Mouse (Mus musculus): ENCODE measurements at regions not wholly inside any gene's neighbourhood (a gene's known extent, or its start where the extent isn't known, plus 50 kb on each side); places are given as distances from the start of the nearest gene placed in this dataset.
A peak's percentile ranks its signal among the peaks of the same experiment; 100 is the strongest.

DNA sequence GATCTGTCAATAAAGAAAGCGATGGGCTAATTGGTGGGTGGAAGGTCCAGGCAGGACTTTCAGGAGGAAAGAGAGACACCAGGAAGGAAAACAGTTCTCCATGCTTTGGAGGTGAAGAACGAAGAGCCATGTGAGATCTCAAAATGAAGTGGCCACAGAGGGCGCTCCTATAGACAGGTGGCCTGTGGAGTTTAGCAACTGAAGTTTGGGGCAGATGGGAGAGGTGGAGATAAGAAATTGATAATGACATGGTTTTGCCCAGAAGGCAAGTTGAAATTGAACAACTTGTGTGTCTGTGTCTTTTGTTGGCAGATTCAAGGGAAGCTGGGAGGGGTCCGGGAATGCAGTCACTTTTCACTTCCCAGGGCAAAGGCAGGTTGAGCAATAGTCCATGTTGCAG is 170.2 kb upstream of the P2ry1 start:
- no peak overlapping the region for H3K4me3 ChIP-seq
- no peaks in the 10 kb centered on the region for H3K36me3 ChIP-seq (ENCODE audit: control insufficient read depth, insufficient read depth, low read length)
- no peak overlapping the region for H3K9ac ChIP-seq (ENCODE audit: low read depth, low read length)
- no peaks in the 10 kb centered on the region for H3K27me3 ChIP-seq (ENCODE audit: control insufficient read depth, insufficient read depth, low read length)
- H3K79me2 ChIP-seq (replicated peaks; ENCODE audit: control insufficient read depth, insufficient read depth, low read length): no peaks in the 10 kb centered on the region
- no peak overlapping the region for H3K27ac ChIP-seq
- no peak for TF ChIP-seq EP300 (IDR thresholded peaks at IDR 0.05; ENCODE audit: insufficient read depth, low read depth, low read length)
- no peak for TF ChIP-seq POLR2A (IDR thresholded peaks at IDR 0.05; ENCODE audit: insufficient read depth, low read depth, low read length)
- TF ChIP-seq CTCF (IDR thresholded peaks at IDR 0.05): no peak
- intact Hi-C loops (cut with DNase I): no loop called here
- no peaks in the 10 kb centered on the region for H3K4me1 ChIP-seq (ENCODE audit: control insufficient read depth, insufficient read depth, low read length)
- WGBS: 80% methylated on average over 4 of the region's 4 CpGs
- no peak for DNase-seq

DNA sequence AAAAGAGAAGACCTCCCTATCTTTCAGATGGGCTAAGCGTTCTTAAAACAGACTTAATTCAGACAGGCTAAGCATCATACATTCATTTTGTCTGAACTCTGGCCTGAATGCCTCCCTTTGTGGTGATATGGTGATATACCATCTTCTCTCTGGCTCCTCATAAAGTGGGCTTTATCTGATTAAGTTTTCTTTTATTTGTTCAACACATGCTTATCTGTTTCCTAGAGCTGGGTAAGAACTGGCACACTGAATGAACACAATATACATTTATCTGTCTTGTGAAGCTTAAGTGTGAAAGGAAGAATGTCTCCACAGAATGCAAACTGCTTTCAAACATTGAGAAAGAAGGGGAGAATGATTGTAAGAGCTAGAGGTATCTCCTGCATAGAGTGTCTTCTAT is 160.7 kb upstream of the P2ry1 start:
- intact Hi-C loops (cut with DNase I): no loop called here
- Histone ChIP-seq H3K79me2 (replicated peaks; ENCODE audit: control insufficient read depth, insufficient read depth, low read length) (no peaks in the 10 kb centered on the region), H3K4me3 (no peak overlapping the region), H3K27ac (no peak overlapping the region), H3K36me3 (ENCODE audit: control insufficient read depth, insufficient read depth, low read length) (no peaks in the 10 kb centered on the region), H3K27me3 (ENCODE audit: control insufficient read depth, insufficient read depth, low read length) (no peaks in the 10 kb centered on the region), H3K4me1 (ENCODE audit: control insufficient read depth, insufficient read depth, low read length) (no peaks in the 10 kb centered on the region), H3K9ac (ENCODE audit: low read depth, low read length) (no peak overlapping the region)
- no peak for TF ChIP-seq POLR2A (IDR thresholded peaks at IDR 0.05; ENCODE audit: insufficient read depth, low read depth, low read length)
- no peak for TF ChIP-seq CTCF (IDR thresholded peaks at IDR 0.05)
- TF ChIP-seq EP300 (IDR thresholded peaks at IDR 0.05; ENCODE audit: insufficient read depth, low read depth, low read length): no peak
- DNase-seq: no peak
- WGBS: 94% methylated on average over 1 of the region's 1 CpGs

DNA sequence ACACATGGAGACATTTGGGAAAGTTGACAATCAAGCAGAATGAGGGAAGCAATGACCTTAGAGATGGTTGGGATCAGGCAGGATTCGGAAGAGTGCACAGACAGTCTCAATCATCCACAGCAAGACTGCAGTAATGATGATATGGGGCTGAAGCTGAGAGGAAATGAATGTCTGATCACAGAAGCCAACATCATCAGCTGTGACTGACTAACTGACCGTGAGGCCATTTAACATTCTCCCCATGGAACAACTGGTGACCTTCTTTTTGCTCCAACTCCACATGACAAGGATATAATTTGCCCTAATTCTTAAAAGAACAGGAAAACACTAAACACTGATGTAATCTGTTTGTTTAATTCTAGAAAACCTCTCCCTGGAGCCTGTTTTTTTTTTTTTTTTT is 157.3 kb upstream of the P2ry1 start:
- no peak overlapping the region for H3K4me3 ChIP-seq
- no peaks in the 10 kb centered on the region for H3K4me1 ChIP-seq (ENCODE audit: control insufficient read depth, insufficient read depth, low read length)
- H3K27me3 ChIP-seq (ENCODE audit: control insufficient read depth, insufficient read depth, low read length): no peaks in the 10 kb centered on the region
- TF ChIP-seq CTCF (IDR thresholded peaks at IDR 0.05): no peak
- TF ChIP-seq EP300 (IDR thresholded peaks at IDR 0.05; ENCODE audit: insufficient read depth, low read depth, low read length): no peak
- TF ChIP-seq POLR2A (IDR thresholded peaks at IDR 0.05; ENCODE audit: insufficient read depth, low read depth, low read length): no peak
- DNase-seq: peak in 1 of 2 experiments; percentile 10
- H3K27ac ChIP-seq: no peak overlapping the region
- H3K9ac ChIP-seq (ENCODE audit: low read depth, low read length): no peak overlapping the region
- 53% methylated on average over 2 of the region's 2 CpGs for WGBS
- no peaks in the 10 kb centered on the region for H3K36me3 ChIP-seq (ENCODE audit: control insufficient read depth, insufficient read depth, low read length)
- intact Hi-C loops (cut with DNase I): no loop called here
- no peaks in the 10 kb centered on the region for H3K79me2 ChIP-seq (replicated peaks; ENCODE audit: control insufficient read depth, insufficient read depth, low read length)

- Histone ChIP-seq H3K9ac (ENCODE audit: low read depth, low read length) (no peak overlapping the region), H3K79me2 (replicated peaks; ENCODE audit: control insufficient read depth, insufficient read depth, low read length) (no peaks in the 10 kb centered on the region), H3K36me3 (ENCODE audit: control insufficient read depth, insufficient read depth, low read length) (no peaks in the 10 kb centered on the region), H3K4me1 (ENCODE audit: control insufficient read depth, insufficient read depth, low read length) (no peaks in the 10 kb centered on the region), H3K27me3 (ENCODE audit: control insufficient read depth, insufficient read depth, low read length) (no peaks in the 10 kb centered on the region), H3K27ac (no peak overlapping the region), H3K4me3 (no peak overlapping the region)
- intact Hi-C loops (cut with DNase I): no loop called here
- TF ChIP-seq EP300 (IDR thresholded peaks at IDR 0.05; ENCODE audit: insufficient read depth, low read depth, low read length) (no peak), CTCF (IDR thresholded peaks at IDR 0.05) (no peak), POLR2A (IDR thresholded peaks at IDR 0.05; ENCODE audit: insufficient read depth, low read depth, low read length) (no peak)
- 68% methylated on average over 2 of the region's 2 CpGs for WGBS
- no peak for DNase-seq
Measured at GRCm38 (mm10) chr3:60848437-60848836, 154.2 kb upstream of the P2ry1 start.

DNA sequence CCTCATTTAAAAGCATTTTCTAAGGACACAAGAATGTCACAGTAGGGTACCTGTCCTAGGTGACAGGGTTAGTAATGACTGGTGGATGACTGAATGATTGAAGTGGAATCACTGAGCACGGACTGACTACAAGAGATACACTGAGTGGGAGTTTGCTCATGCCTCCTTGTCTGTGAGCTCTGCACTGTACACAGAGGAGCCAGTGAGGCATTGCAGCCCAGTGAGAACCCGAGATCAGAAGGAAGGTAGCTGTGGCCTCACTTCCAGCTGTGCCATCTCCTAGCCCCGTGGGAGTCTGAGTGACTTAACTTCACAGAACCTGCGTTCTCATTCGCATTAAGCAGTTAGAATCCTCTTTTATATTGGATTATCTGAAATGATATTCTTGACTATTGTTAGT is 148.8 kb upstream of the P2ry1 start:
- no peak for DNase-seq
- Histone ChIP-seq H3K27me3 (ENCODE audit: control insufficient read depth, insufficient read depth, low read length) (no peaks in the 10 kb centered on the region), H3K9ac (ENCODE audit: low read depth, low read length) (no peak overlapping the region), H3K36me3 (ENCODE audit: control insufficient read depth, insufficient read depth, low read length) (no peaks in the 10 kb centered on the region), H3K27ac (no peak overlapping the region), H3K79me2 (replicated peaks; ENCODE audit: control insufficient read depth, insufficient read depth, low read length) (no peaks in the 10 kb centered on the region), H3K4me3 (no peak overlapping the region), H3K4me1 (ENCODE audit: control insufficient read depth, insufficient read depth, low read length) (no peaks in the 10 kb centered on the region)
- 52% methylated on average over 5 of the region's 5 CpGs for WGBS
- TF ChIP-seq CTCF (IDR thresholded peaks at IDR 0.05): no peak
- no peak for TF ChIP-seq POLR2A (IDR thresholded peaks at IDR 0.05; ENCODE audit: insufficient read depth, low read depth, low read length)
- TF ChIP-seq EP300 (IDR thresholded peaks at IDR 0.05; ENCODE audit: insufficient read depth, low read depth, low read length): no peak
- intact Hi-C loops (cut with DNase I): no loop called here

GRCm38 (mm10) chr3:60855734-60856133 is 146.9 kb upstream of the P2ry1 start:
- no peaks in the 10 kb centered on the region for H3K79me2 ChIP-seq (replicated peaks; ENCODE audit: control insufficient read depth, insufficient read depth, low read length)
- H3K36me3 ChIP-seq (ENCODE audit: control insufficient read depth, insufficient read depth, low read length): no peaks in the 10 kb centered on the region
- H3K27ac ChIP-seq: no peak overlapping the region
- no peak overlapping the region for H3K4me3 ChIP-seq
- no peaks in the 10 kb centered on the region for H3K4me1 ChIP-seq (ENCODE audit: control insufficient read depth, insufficient read depth, low read length)
- intact Hi-C loops (cut with DNase I): no loop called here
- 74% methylated on average over 2 of the region's 2 CpGs for WGBS
- H3K27me3 ChIP-seq (ENCODE audit: control insufficient read depth, insufficient read depth, low read length): no peaks in the 10 kb centered on the region
- DNase-seq: no peak
- H3K9ac ChIP-seq (ENCODE audit: low read depth, low read length): no peak overlapping the region
- TF ChIP-seq EP300 (IDR thresholded peaks at IDR 0.05; ENCODE audit: insufficient read depth, low read depth, low read length) (no peak), CTCF (IDR thresholded peaks at IDR 0.05) (no peak), POLR2A (IDR thresholded peaks at IDR 0.05; ENCODE audit: insufficient read depth, low read depth, low read length) (no peak)

Measured in heart, adult 2 months (tissue).